Mouse (Mus musculus) limb, embryonic 15.5 days (tissue): ENCODE data around the gene Usp35. TPM values are rescaled to one million over a fixed set of nuclear protein-coding genes. Genes with fewer than 3 reads are reported as not detected.

ENCODE experiments used
- ATAC-seq: fragments of 200-750 bp; cut with Nextera tagmentation; 2 replicates; pipeline ENCODE4 v1.8.0; 2017; ENCODE audit warnings: low read depth, moderate TSS enrichment; ENCODE audit not compliant: insufficient number of reproducible peaks, low FRiP score, low TSS enrichment
- H3K27ac ChIP-seq: fragments of 300-500 bp; sonication (generic); 2 replicates; pipeline ENCODE4 v1.5.1; 2015; ENCODE audit warnings: moderate library complexity, mild to moderate bottlenecking, inconsistent platforms
- H3K27me3 ChIP-seq: fragments of 300-500 bp; sonication (generic); 2 replicates; pipeline ENCODE4 v1.6.1; 2015; ENCODE audit warnings: inconsistent platforms
- H3K36me3 ChIP-seq: fragments of 300-500 bp; sonication (generic); 2 replicates; pipeline ENCODE4 v1.6.1; 2015; ENCODE audit warnings: inconsistent platforms
- H3K4me1 ChIP-seq: fragments of 300-500 bp; sonication (generic); 2 replicates; pipeline ENCODE4 v1.6.1; 2015; ENCODE audit warnings: inconsistent platforms
- H3K4me2 ChIP-seq: fragments of 300-500 bp; sonication (generic); 2 replicates; pipeline ENCODE4 v1.6.1; 2015; ENCODE audit warnings: mild to moderate bottlenecking, inconsistent platforms
- H3K4me3 ChIP-seq: fragments of 300-500 bp; sonication (generic); 2 replicates; pipeline ENCODE4 v1.5.1; 2015; ENCODE audit warnings: mild to moderate bottlenecking, inconsistent platforms
- H3K9ac ChIP-seq: fragments of 300-500 bp; sonication (generic); 2 replicates; pipeline ENCODE4 v1.6.1; 2015; ENCODE audit warnings: inconsistent platforms
- H3K9me3 ChIP-seq: fragments of 300-500 bp; sonication (generic); 2 replicates; pipeline ENCODE4 v1.6.1; 2016; ENCODE audit warnings: inconsistent platforms
- WGBS: fragments of 180-500 bp; shearing (Covaris S2); methylation state at CpG from one replicate; pipeline ENCODE4 v1.1.7; 2015; 5-methylcytosine and 5-hydroxymethylcytosine counted together
- polyA plus RNA-seq: library from polyadenylated mRNA; unstranded; fragments of >200 nt; fragmentation: Nextera tagmentation; extraction: Ambion mirVana; gene quantifications from 2 replicates; pipeline ENCODE4 v1.2.1, GENCODE M21; 2015

Usp35 gene
- polyA plus RNA-seq, 1 experiment from 2014 or later: 2.2 TPM

DNA sequence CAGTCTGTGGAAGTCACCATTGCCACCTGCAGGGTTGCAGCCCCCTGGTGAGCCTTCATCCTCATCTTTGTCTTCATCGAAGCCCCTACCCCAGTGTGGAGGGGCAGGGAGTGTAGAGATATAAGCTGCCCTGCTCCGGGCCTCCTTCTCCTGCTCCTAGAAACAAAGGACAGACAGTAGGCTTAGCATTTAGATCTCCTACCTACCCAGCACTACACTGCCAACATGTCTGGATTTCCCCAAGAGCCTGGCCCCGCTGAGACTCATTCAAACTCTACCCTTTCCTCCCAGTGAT is 21.5 kb downstream of the Usp35 start:
- Histone ChIP-seq H3K9me3 (no peaks in the 10 kb centered on the region), H3K4me1 (no peaks in the 10 kb centered on the region), H3K27me3 (no peaks in the 10 kb centered on the region), H3K27ac (no peak overlapping the region), H3K4me2 (no peak overlapping the region), H3K9ac (no peak overlapping the region), H3K4me3 (no peak overlapping the region), H3K36me3 (peaks cover 69% of the 10 kb centered on the region)
- 92% methylated on average over 3 of the region's 3 CpGs for WGBS
- no peak for ATAC-seq

DNA sequence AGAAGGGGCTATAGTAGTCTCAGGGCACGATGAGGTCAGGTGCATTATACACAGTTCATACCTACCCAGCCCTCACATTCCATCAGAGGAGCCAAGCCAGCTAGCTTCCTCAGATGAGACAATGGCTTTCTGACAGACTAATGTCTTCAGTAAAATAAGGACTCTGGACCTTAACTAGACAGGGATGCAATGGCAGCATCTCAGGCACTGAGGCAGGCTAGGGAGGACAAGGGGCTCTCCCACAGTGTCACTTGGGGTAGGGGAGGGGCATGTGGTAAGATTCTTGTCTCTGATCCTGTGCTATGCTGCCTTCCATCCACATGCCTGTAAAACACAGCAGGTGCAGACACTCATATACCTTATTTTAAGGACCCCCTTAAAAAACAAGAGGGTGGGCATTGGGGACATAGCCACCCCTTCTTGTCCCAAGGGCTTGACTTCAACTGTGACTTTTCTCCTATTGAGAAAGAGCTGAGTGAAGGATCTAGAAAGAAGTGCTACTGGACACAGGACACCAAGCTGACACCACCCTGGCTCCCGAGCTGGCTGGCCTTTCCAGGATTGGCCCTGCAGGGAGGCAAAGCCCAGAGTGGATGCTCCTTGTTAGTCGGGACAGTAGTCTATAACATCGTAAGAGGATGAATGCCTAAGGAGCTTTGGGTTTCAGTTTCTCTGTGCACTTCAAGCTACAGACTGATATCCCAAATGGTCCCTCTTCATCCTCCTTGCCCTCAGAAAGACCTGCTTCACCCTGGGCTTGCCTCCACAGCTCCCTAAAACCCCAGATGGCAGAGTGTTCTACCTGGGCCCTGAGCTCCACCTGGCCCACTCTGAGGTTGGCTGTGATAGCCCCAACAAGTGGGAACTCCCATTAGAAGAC is 22.1 kb downstream of the Usp35 start:
- H3K4me3 ChIP-seq: no peak overlapping the region
- no peak overlapping the region for H3K27ac ChIP-seq
- H3K4me1 ChIP-seq: no peaks in the 10 kb centered on the region
- 83% methylated on average over 4 of the region's 4 CpGs for WGBS
- H3K27me3 ChIP-seq: no peaks in the 10 kb centered on the region
- no peak for ATAC-seq
- no peak overlapping the region for H3K4me2 ChIP-seq
- H3K9me3 ChIP-seq: no peaks in the 10 kb centered on the region
- H3K36me3 ChIP-seq: peaks cover 72% of the 10 kb centered on the region
- no peak overlapping the region for H3K9ac ChIP-seq

GRCm38 (mm10) chr7:97307546-97307945 is 24.3 kb downstream of the Usp35 start:
- Histone ChIP-seq H3K4me1 (no peaks in the 10 kb centered on the region), H3K4me3 (no peak overlapping the region), H3K9ac (no peak overlapping the region), H3K9me3 (no peaks in the 10 kb centered on the region), H3K36me3 (peaks cover 68% of the 10 kb centered on the region), H3K27ac (no peak overlapping the region), H3K27me3 (no peaks in the 10 kb centered on the region), H3K4me2 (no peak overlapping the region)
- no peak for ATAC-seq
- WGBS: 71% methylated on average over 1 of the region's 1 CpGs

GRCm38 (mm10) chr7:97306813-97307212 is 25.0 kb downstream of the Usp35 start:
- Histone ChIP-seq H3K9ac (no peak overlapping the region), H3K9me3 (no peaks in the 10 kb centered on the region), H3K4me3 (no peak overlapping the region), H3K27me3 (no peaks in the 10 kb centered on the region), H3K4me2 (no peak overlapping the region), H3K36me3 (peaks cover 62% of the 10 kb centered on the region), H3K4me1 (no peaks in the 10 kb centered on the region), H3K27ac (no peak overlapping the region)
- no peak for ATAC-seq
- 91% methylated on average over 2 of the region's 2 CpGs for WGBS

GRCm38 (mm10) chr7:97305206-97305605 is 26.6 kb downstream of the Usp35 start:
- H3K4me3 ChIP-seq: no peak overlapping the region
- no peak overlapping the region for H3K27ac ChIP-seq
- 84% methylated on average over 4 of the region's 4 CpGs for WGBS
- no peak overlapping the region for H3K9ac ChIP-seq
- ATAC-seq: no peak
- no peaks in the 10 kb centered on the region for H3K4me1 ChIP-seq
- H3K27me3 ChIP-seq: no peaks in the 10 kb centered on the region
- peaks cover 49% of the 10 kb centered on the region for H3K36me3 ChIP-seq
- no peak overlapping the region for H3K4me2 ChIP-seq
- H3K9me3 ChIP-seq: no peaks in the 10 kb centered on the region

- Histone ChIP-seq H3K4me1 (no peaks in the 10 kb centered on the region), H3K4me2 (no peak overlapping the region), H3K36me3 (peaks cover 42% of the 10 kb centered on the region), H3K9me3 (no peaks in the 10 kb centered on the region), H3K27me3 (no peaks in the 10 kb centered on the region), H3K9ac (no peak overlapping the region), H3K27ac (no peak overlapping the region), H3K4me3 (no peak overlapping the region)
- no peak for ATAC-seq
These were observed 27.3 kb downstream of the Usp35 start for GRCm38 (mm10) chr7:97304471-97304870.

DNA sequence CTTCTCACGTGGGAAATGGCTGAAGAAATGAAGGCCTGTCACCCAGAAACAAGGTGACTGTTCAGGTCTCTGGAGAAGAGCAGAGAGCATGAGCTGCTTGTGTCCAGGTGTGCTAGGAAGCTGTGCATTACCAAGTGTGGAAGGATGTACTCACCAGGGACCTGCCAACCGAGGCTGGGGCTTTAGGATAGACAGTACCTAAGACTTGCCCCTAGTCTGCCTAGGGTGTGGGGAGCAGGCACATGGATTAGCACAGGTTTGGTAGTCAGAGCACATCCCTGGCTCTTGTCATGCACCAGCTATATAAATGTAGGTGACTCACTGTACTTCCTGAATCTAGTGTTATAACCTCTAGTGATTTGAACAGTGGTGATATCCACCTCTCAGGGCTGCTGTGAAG is 28.2 kb downstream of the Usp35 start:
- WGBS: 60% methylated on average over 2 of the region's 2 CpGs
- H3K4me3 ChIP-seq: no peak overlapping the region
- no peaks in the 10 kb centered on the region for H3K9me3 ChIP-seq
- peaks cover 34% of the 10 kb centered on the region for H3K36me3 ChIP-seq
- H3K4me1 ChIP-seq: no peaks in the 10 kb centered on the region
- ATAC-seq: no peak
- no peak overlapping the region for H3K4me2 ChIP-seq
- no peaks in the 10 kb centered on the region for H3K27me3 ChIP-seq
- no peak overlapping the region for H3K9ac ChIP-seq
- no peak overlapping the region for H3K27ac ChIP-seq

DNA sequence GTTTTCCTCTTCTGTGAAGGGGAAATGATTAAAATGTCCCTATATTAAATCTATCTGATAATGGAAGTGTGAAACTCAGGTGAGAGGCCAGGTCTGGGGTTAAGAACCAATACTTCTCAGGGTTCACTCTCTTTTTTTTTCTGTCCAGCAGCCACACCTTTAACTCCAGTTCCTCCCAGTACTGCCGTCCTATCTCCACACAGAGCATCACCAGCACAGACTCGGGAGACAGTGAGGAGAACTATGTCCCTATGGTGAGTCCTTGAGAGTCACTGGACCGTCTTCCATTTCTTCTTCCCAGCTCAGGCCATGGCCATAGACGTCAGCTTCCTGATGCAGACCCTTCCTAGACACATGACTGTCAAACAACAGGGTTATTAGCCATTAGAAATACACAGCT is 28.9 kb downstream of the Usp35 start:
- no peaks in the 10 kb centered on the region for H3K9me3 ChIP-seq
- no peak overlapping the region for H3K4me2 ChIP-seq
- no peak overlapping the region for H3K4me3 ChIP-seq
- H3K9ac ChIP-seq: no peak overlapping the region
- ATAC-seq: no peak
- no peak overlapping the region for H3K27ac ChIP-seq
- WGBS: 77% methylated on average over 4 of the region's 4 CpGs
- H3K36me3 ChIP-seq: peaks cover 27% of the 10 kb centered on the region
- no peaks in the 10 kb centered on the region for H3K4me1 ChIP-seq
- no peaks in the 10 kb centered on the region for H3K27me3 ChIP-seq

DNA sequence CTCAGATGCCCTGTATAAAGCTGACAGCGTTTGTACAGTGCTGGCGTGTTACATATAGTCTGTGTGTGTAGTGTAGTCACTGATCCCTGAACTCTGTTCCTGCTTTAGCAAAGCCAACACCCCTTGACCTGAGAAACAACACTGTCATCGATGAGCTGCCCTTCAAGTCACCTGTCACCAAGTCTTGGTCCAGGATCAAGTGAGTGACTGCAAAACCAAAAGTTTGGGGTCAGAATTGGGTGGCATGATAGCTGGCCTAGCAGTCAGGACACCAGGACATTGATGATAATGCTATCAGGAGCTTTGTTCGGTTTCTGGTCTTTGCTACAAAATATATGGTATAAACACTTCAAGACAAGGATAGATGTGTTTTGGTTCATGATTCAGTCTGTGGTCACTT is 29.6 kb downstream of the Usp35 start:
- Histone ChIP-seq H3K4me2 (no peak overlapping the region), H3K27me3 (no peaks in the 10 kb centered on the region), H3K4me3 (no peak overlapping the region), H3K27ac (no peak overlapping the region), H3K9ac (no peak overlapping the region), H3K4me1 (no peaks in the 10 kb centered on the region), H3K9me3 (no peaks in the 10 kb centered on the region), H3K36me3 (peaks cover 23% of the 10 kb centered on the region)
- 84% methylated on average over 4 of the region's 4 CpGs for WGBS
- no peak for ATAC-seq

GRCm38 (mm10) chr7:97301321-97301720 is 30.5 kb downstream of the Usp35 start:
- no peak for ATAC-seq
- Histone ChIP-seq H3K9ac (no peak overlapping the region), H3K36me3 (peaks cover 21% of the 10 kb centered on the region), H3K4me1 (no peaks in the 10 kb centered on the region), H3K27ac (no peak overlapping the region), H3K4me3 (no peak overlapping the region), H3K27me3 (no peaks in the 10 kb centered on the region), H3K9me3 (no peaks in the 10 kb centered on the region), H3K4me2 (no peak overlapping the region)
- WGBS: 82% methylated on average over 8 of the region's 8 CpGs

DNA sequence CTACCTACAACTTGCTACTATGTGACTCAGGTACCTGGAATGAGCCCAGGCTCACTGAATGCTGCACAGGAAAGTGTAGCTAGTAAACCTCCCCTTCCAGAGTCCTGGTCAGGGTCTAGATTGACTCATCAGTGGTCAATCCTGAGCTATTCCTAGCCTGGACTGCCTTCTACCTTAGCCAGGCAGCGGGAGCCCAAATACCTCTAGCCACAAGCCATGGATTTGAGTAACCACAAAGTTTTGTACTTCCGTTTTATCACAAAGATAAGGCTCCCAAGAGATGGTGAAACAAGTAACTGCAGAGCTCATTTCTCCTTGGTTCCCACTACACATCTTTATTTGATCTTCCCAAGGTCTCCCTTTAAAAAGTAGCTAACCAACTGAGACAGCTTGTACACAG is 30.9 kb downstream of the Usp35 start:
- no peak overlapping the region for H3K27ac ChIP-seq
- peaks cover 19% of the 10 kb centered on the region for H3K36me3 ChIP-seq
- no peak overlapping the region for H3K4me2 ChIP-seq
- no peaks in the 10 kb centered on the region for H3K4me1 ChIP-seq
- no peaks in the 10 kb centered on the region for H3K9me3 ChIP-seq
- no peak overlapping the region for H3K9ac ChIP-seq
- 84% methylated on average over 2 of the region's 2 CpGs for WGBS
- H3K4me3 ChIP-seq: no peak overlapping the region
- no peaks in the 10 kb centered on the region for H3K27me3 ChIP-seq
- ATAC-seq: no peak

GRCm38 (mm10) chr7:97298943-97299342 is 32.9 kb downstream of the Usp35 start:
- no peak overlapping the region for H3K27ac ChIP-seq
- no peak for ATAC-seq
- H3K27me3 ChIP-seq: no peaks in the 10 kb centered on the region
- WGBS: 77% methylated on average over 6 of the region's 6 CpGs
- H3K9me3 ChIP-seq: no peaks in the 10 kb centered on the region
- H3K9ac ChIP-seq: no peak overlapping the region
- H3K4me3 ChIP-seq: no peak overlapping the region
- peaks cover 6% of the 10 kb centered on the region for H3K36me3 ChIP-seq
- no peak overlapping the region for H3K4me2 ChIP-seq
- no peaks in the 10 kb centered on the region for H3K4me1 ChIP-seq

GRCm38 (mm10) chr7:97298279-97298678 is 33.5 kb downstream of the Usp35 start:
- Histone ChIP-seq H3K9ac (no peak overlapping the region), H3K36me3 (peaks cover 6% of the 10 kb centered on the region; the same call in 1 of the 2 replicates), H3K4me2 (no peak overlapping the region), H3K4me3 (no peak overlapping the region), H3K27ac (no peak overlapping the region), H3K27me3 (no peaks in the 10 kb centered on the region), H3K4me1 (no peaks in the 10 kb centered on the region), H3K9me3 (no peaks in the 10 kb centered on the region)
- ATAC-seq: no peak
- WGBS: 92% methylated on average over 2 of the region's 2 CpGs
